Mouse (Mus musculus): ENCODE results near the gene Cltc.
"Not testable (repeated sequence)": the region's sequence is repeated elsewhere in the genome, so short reads cannot be mapped to it uniquely, and the experiment has no call there.

Cltc gene

GRCm38 (mm10) chr11:86738956-86739355, 18.4 kb downstream of the Cltc start:
- no peak for DNase-seq (ENCODE audit: low read depth)

DNA sequence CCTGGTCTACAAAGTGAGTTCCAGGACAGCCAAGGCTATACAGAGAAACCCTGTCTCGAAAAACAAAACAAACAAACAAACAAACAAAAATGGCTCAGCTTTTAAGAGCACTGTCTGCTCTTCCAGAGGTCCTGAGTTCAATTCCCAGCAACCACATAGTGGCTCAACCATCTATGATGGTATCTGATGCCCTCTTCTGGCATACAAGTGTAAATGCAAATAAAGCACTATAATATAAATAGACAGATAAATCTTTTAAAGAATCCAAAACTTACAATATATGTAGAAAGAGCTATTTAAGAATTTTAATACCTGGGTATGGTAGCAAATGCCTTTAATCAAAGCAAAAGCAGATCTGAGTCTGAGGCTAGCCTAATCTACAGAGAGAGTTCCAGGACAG, 19.1 kb downstream of the Cltc start:
- DNase-seq (ENCODE audit: low read depth), result not testable (repeated sequence)

GRCm38 (mm10) chr11:86737301-86738000, 19.9 kb downstream of the Cltc start:
- no peak for DNase-seq (ENCODE audit: low read depth)

GRCm38 (mm10) chr11:86734993-86735392, 22.4 kb downstream of the Cltc start:
- DNase-seq (ENCODE audit: low read depth), result no peak

DNA sequence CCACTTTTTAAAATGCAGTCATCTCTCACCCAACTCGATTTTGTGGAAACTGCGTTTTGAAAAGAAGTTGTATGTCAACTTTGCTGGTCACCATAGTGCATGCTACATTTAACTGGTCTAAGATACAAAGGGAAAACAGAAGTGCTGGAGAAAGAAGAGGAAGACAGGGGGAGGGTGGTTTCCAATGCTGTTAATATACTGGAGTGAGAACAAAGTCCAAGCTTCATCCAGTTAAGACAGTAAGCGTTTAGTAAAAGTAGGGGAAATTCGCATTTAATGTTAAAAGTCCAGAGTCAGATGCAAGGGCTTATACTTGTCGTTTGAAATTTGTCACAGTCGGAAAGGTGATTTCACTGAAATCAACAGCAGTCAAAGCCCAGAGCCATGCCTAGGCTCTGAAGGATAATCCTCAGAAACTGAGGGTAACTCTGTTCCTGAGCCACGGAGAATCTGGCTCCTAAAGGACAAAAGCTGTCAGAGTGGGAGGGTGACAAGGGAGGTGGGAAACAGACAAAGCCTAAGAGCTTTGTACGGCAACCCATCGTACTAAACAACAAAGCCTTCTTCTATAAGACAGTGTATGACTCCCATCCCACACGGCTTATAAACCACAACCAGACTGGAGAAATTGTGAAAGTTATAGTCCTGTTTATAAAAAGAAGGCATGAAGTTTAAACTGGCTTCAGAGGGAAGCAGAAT, 23.0 kb downstream of the Cltc start:
- DNase-seq (ENCODE audit: low read depth), result no peak

- peak; percentile 50 for DNase-seq (ENCODE audit: low read depth)
These were observed 25.9 kb downstream of the Cltc start for GRCm38 (mm10) chr11:86731443-86731842.

DNA sequence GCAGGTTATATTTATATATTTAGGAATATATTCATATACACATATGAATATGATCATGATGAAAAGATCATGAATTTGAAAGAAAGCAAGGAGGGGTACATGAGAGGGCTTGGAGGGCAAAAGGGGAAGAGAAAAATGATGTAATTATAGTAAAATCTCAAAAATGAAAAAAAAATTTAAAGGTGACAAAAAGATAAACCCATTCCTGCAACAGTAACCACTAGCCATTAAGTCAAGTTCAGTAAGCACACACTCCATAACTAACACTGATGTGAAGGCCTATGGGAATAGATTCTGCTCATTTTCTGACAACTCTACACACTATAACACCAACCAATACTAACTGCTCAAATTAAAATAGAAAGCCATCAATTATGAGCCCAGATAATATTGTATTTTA, 31.8 kb downstream of the Cltc start:
- no peak for DNase-seq (ENCODE audit: low read depth)

DNA sequence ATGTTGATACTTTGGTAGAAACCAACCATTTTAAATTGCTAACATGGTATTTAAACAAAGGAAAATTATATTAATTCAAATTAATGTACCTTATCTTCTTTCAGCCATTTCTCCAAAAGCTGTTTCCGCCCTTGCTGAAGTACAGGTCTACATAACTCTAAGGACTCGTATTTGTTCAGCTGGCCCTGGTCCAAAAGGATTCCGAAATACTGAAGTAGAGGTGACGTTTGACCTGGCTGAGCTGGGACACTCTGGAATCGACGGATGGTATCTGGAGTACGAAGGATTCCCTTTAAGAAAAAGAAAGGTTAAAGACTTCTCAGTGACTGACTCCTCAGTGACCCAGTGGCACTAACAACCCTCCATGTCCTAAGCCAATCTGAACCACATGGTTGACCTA, 32.4 kb downstream of the Cltc start:
- DNase-seq (ENCODE audit: low read depth), result no peak

DNA sequence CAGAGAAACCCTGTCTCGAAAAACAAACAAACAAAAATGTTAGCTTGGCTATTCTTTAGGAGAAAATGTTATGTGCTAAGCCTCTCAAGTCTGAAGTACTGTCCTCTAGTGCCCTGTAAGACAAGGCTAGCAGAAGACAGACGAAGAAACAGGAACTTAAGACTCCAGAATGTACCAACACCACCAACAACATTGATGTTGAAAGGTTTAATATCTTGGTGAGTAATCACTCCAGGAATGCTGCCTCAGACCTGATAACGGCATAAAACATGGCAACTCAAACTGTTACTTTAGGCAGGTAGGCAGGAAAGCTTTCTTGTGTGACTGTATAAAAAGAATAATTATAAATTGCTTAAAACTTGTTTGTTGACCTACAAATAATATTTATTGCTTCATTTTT, 33.4 kb downstream of the Cltc start:
- DNase-seq (ENCODE audit: low read depth), result no peak

DNA sequence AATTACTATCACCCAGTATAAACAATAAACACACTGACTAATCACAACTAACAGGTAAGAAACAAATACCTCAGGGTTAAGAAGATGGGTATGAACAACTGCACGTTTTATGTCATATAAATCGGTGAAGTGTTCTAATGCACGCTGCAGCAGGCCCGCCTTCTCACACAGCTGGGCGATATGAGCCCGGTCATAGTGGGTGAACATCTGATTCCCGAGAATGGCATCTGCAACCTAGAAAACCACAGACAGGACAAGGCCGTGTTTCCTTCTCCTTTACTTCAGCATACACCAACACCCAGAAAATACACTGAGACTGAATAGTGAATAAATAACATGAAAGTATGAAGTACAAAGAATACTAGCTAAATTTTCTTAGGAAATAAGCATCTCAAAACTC, 38.0 kb downstream of the Cltc start:
- DNase-seq (ENCODE audit: low read depth), result no peak

DNA sequence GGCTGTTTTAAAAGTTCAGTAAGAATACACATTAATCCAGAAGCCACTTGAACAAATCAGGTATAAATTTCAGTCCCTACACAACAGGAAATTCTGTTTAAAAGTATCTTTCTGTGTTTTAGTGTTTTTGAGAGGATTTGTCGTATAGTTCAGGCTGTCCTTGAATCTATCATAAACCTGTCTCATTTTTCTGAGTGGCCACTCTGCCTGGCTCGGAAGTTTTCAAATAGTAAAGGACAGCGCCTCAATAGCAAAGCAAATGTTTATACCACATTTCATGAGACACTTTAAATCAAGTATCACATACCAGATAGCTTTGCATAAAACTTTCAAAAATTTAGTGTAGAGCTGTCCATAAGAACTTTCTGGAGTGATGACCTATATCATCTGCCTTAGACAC, 39.0 kb downstream of the Cltc start:
- no peak for DNase-seq (ENCODE audit: low read depth)

DNA sequence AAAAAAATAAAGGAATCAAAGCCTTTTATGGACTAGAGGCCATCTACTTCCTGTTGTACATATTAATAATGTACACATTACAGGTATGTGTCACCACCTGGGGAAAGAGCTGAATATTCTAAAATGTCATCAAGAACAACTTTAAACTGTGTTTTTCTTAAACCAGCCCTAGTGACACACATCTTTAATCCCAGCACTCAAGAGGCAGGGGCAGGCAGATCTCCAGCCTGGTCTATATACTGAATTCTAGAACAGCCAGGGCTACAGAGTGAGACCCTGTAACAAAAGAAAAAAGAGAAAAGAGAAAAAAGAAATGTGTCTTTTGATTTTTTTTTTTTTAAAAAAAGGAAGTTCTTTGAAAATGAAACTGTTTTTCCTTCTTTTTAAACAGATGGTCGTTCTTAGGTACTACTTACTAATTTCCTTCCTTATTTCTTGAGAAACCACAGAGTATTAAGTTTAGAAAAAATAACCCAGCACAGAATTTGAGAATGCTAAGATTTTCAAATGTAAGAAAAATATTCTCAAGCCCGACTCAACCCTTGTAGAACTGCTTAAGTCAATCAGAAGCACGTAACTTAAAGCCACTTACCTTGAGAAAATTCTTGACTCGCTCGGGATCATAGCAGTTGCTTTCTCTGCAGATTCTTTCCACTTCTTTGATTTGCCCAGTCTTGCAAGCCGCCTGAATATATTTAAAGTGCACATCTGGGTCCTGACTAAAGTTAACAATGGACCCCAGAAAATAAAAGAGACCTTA, 39.9 kb downstream of the Cltc start:
- DNase-seq (ENCODE audit: low read depth), result no peak

DNA sequence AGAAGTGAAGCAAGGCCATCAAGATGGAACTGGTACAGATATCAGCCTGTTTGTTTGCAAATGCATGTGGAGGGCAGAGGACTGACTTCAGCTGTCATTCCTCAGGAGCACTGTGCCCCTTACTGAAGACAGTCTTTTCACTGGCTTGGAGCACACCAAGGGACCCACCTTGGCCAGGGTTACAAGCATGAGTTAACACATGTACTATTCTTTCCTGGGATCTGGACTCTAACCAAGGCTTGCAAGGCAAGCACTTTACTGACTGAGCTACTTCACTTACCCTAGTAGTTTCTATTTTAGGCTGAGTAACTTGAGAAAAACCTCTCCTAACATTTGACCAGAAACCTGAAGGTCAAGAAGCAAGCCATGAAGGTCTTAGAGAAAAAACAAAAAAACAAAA, 42.8 kb downstream of the Cltc start:
- DNase-seq (ENCODE audit: low read depth), result no peak

- DNase-seq (ENCODE audit: low read depth), result no peak
These were observed 56.2 kb downstream of the Cltc start for GRCm38 (mm10) chr11:86701151-86701550.

DNA sequence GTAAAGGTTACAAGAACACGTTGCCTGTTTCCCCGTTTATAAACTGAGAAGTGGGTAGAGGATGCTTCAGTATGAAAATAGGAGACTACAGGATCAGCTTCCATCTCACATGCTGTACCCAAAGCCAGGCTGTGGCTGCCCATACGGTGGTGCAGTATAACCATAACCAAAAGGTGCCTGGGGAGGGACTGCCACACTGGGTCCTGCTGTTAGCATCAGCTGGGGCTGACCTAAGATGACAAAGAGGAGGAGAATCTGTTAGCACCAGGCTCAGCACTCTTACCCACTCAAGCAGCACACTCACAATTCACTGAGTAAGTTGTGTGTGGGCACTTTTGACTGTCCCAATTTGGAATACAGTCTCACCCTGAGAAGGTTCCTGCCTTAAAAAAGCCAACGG, 61.9 kb downstream of the Cltc start:
- no peak for DNase-seq (ENCODE audit: low read depth)

- DNase-seq (ENCODE audit: low read depth), result no peak
These were observed 64.8 kb downstream of the Cltc start for GRCm38 (mm10) chr11:86692546-86692945.

- DNase-seq (ENCODE audit: low read depth), result no peak
These were observed 65.4 kb downstream of the Cltc start for GRCm38 (mm10) chr11:86691956-86692355.

DNA sequence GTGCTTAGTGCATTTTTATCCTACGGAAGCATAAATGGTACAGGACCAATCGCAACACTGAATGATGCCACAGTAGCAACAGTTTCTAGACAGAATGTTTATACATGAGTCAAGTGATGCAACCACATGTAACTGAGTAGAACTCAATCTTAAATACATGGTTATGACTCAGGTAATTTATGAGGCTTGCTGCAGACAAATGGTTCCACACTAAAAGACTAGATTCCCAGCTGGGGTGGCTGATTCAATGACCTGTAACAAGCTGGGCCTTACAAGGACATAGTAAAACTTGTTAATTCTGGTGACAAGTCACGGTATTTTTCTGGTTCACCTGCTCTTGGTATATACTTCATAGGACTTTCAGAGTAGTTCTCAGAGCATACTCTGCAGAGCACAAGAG, 65.9 kb downstream of the Cltc start:
- peak; percentile 60 for DNase-seq (ENCODE audit: low read depth)

DNA sequence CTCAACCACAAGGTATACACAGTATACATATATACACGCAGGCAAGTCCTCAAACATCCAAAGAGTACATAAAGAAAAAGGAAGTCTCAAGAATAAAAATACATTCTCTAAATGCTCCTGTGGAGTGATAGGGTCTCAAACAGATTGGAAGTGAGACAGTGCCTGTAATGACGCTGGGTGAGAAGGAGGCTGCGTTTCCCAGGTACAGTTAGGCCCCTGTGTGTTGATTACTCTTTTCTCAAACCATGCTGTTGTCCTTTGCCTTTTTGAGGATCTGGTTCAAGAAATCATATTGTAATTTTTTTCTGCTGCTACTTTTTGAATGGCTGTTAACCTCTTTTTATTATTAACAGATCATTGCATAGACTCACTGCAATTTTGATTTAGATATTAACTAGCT, 67.0 kb downstream of the Cltc start:
- no peak for DNase-seq (ENCODE audit: low read depth)

DNA sequence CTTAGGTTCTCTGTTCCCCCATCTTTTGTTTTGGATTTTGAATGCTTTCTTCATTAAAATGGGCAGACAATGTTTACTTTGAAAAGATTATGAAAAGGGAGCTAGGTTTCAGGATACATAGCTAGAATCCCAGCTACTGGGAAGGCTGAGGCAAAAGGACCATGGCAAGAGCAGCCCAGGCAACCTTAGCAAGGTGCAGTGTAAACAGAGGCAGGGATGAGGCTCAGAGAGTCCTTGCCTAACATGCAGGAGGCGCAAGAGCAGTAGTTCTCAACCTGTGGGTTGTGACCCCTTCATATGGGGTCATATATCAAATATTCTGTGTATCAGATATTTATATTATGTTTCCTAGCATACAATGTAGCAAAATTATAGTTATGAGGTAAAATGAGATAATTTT, 72.0 kb downstream of the Cltc start:
- no peak for DNase-seq (ENCODE audit: low read depth)

- DNase-seq (ENCODE audit: low read depth), result no peak
These were observed 73.0 kb downstream of the Cltc start for GRCm38 (mm10) chr11:86684126-86685012.

All from NIH3T3 (cell line).